Mouse (Mus musculus) spleen, postnatal 14 days (tissue): ENCODE measurements around the gene Rpl13.

ENCODE experiments used
- DNase-seq, 2 experiments: peaks; one replicate each; pipeline ENCODE4 v3.0.0; 2021 to 2022; ENCODE audit warnings: low spot score in 2 of 2

The Rpl13 gene

DNA sequence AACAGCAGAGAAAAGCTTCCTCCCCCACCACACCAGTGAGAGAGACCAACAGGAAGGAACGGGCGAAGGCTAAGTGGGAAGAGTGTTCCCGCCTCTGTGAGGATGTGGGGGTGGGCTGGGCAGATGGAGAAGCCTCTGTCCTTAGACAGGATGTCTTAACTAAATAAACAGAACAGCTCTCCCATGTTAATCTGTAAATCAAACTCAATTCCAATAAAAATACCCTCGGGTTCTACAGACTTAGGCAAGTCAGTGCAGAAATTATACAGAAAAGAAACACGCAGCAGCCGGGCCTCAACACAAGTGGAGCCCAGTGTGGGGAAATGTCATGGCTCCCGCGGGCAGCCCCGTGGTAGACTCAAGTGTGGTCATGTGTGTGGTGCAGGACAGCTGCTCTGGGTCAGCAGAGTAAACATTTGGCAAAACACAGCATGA is 48.6 kb downstream of the Rpl13 start:
- DNase-seq, result no peak
